Mouse (Mus musculus) cerebellum, postnatal 25 days (tissue): ENCODE measurements at regions not wholly inside any gene's neighbourhood (a gene's known extent, or its start where the extent isn't known, plus 50 kb on each side); places are given as distances from the start of the nearest gene placed in this dataset.

Experiments used
- DNase-seq, 2 experiments: peaks; one replicate each; pipeline ENCODE4 v3.0.0; 2021; ENCODE audit warnings: mixed read lengths in 2 of 2

DNA sequence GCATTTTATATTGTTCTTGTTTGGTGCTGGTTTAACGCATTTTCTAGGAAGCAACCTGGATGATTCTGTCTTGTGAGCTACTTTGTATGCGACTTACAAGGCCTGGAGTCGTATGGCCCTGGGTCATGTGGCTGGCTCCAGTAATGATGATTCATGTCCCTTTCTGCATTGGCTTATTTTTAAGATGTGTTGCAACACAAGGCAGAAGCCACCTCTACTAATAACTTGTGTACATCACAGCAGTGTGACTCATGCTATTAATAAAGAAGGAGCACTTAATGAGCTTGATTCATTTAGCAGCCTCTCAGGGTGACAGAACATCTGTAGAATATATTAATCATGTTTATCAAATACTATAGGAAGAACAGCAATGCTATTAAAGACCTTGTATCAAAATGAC lies 84.0 kb downstream of the Slc5a7 start:
- DNase-seq = no peak

DNA sequence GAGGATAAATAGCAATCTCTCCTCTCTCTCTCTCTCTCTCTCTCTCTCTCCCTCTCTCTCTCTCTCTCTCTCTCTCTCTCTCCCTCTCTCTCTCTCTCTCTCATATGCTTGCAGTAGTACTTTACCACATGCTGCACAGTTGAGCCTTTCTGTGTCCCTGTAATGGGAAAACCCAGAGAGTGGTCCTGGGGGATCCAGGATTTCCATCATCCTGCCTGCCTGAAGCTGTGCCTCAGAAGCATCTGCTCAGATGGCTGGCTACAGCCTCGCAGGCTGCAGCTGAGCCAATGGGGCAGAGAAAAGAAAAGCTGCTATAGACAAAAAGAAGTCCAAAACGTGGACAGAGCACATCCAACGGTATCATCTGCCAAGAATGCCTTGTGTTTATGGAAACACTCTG lies 97.1 kb downstream of the Slc5a7 start:
- DNase-seq = no peak

GRCm38 (mm10) chr17:54192231-54192573 lies 106.6 kb downstream of the Slc5a7 start:
- no peak for DNase-seq

DNA sequence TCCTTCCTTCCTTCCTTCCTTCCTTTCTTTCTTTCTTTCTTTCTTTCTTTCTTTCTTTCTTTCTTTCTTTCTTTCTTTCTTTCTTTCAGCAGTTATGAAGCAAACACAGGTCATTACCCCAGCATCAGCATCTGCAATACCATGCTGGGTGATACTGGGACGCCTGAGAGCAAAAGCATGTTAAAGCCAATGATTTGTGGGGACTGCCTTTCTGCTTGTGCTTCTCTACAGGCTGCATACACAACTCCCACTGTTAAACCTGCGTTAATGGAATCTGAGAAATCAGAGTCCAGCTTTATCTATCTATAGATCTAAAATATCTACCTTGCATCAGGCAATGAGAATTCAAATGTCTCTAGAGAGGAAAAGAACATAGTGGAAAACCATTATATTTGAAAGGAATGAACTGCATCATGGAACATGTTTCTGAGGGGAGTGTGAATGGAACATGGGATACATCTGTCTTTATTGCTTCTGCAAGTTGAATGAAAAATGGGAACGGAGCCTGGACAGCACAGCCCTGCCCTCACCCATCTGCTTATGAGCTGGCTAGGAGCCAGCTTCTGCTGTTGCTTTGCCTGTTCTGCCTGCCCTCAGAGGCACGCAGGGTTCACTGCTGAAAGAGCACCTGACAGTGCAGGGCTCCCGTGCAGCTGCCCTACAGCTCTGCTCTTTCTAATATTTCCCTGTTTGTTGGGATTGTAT lies 107.2 kb downstream of the Slc5a7 start:
- peak; percentile 43 to 67 for DNase-seq

DNA sequence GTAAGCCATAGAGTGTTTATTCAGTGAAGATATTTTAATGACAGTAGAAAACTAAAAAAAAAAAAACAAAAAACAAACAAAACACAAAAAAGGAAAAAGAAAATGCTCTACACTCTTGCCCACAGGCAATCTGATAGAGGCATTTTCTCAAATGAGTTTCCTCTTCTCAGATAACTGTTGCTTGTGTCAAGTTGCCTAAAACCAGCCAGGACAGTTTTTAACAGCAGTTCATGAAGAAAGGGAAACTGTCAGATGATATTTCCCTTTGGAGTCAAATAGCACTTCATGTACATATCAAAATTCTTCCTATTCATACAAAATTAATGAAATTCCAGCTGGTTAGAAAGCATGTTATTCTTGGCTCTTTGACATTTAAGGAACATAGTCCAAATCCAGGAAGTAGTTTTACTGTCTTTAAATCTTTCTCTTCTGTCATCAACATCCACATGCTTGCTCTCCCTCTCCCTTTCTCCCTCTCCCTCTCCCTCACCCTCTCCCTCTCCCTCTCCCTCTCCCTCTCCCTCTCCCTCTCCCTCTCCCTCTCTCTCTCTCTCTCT lies 109.8 kb downstream of the Slc5a7 start:
- no peak for DNase-seq

GRCm38 (mm10) chr17:54182073-54182472 lies 116.8 kb downstream of the Slc5a7 start:
- no peak for DNase-seq

- no peak for DNase-seq
Measured at GRCm38 (mm10) chr17:54180563-54180962, 118.3 kb downstream of the Slc5a7 start.

DNA sequence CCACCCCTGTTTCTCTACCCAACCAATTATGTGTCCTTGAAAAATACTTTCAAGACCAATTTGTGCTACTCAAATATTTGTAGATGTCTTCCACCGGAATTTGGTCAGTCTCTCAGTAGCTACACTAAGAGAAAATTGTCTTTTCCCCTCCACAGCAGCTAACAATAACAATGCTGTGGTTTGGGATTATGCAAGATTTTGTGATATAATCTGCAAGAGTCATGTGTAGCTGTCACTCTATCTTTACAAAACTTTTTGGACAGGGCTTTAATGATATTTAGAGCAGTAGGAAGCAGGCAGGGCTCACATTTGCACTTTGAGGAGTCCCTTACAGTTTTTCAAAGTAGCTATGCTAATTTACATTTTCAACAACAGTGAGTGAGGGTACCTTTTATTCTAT lies 128.1 kb downstream of the Slc5a7 start:
- no peak for DNase-seq

DNA sequence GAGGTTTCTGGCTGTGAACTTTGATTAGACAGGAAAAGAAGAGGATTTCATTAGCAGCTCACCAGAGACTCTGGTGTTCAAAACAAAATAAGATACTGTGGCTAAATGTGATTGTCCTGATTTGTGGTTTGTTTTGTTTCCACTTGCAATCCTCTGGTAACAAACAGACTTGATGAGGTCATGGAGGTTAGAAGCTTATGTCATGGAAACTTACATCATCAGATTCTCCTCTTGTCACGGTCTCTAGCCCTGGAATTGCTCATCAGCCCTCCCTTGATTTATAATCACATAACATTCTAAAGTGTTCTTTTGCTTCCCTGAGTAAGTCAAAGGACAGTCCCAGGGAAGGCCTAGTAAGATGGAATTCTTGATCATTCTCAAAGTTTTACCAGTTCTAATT lies 130.8 kb downstream of the Slc5a7 start:
- no peak for DNase-seq

DNA sequence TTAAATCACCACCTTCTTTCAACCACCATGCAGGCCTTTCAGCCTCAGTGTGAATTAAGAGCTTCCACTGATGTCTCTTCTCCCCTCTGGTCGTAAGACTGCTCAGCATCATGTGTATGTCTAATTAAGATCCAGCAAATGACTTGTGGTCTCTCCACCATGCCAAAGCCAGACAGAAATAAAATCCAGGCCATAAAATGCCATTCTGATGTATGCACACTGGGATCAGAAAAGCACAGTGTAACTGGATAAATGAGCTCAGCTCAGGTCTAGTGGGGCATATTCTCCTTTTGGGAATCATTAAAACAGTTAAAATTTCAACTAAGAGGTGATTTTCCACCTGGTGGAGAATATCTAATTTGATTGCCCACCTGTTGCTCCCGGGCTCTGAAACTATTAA lies 136.5 kb downstream of the Slc5a7 start:
- DNase-seq = no peak

DNA sequence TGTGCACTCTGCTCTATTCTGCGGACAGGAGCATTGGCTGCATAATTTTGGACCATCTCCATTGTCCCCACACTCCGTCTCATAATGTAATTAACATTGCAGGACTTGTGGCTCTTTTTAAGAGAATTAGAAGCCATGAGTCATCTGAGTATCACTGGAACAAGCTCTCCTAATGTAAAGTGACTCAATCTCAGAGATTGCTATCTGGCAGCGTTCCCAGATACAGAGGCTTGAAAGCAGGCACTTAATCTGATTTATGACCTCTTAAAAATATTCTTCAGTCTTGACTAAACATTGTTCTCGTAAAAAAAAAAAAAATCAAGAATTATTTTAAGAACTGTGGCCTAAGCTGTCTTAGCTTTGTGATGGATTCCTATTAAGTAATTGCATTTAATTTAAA lies 140.1 kb downstream of the Slc5a7 start:
- no peak for DNase-seq

DNA sequence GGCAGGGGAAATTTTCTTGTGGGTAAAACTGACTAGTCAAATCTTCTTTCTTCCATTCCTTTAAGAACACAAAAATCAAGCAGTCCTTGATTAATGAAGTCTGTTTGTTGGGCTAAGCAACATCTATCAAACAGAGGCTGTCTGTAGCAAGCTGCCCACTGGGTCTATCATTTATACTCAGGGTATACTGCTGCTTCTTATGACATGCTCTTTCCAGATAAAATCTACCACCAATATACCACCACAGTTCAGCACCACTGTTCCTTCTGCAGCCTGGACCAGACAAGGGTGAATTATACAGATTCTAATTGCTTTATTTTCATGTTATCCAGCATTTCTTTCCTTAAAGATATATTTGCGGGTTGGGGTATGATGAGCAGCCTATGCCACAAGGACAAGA lies 140.5 kb downstream of the Slc5a7 start:
- DNase-seq = no peak

GRCm38 (mm10) chr17:54155801-54156200 lies 143.0 kb downstream of the Slc5a7 start:
- no peak for DNase-seq

DNA sequence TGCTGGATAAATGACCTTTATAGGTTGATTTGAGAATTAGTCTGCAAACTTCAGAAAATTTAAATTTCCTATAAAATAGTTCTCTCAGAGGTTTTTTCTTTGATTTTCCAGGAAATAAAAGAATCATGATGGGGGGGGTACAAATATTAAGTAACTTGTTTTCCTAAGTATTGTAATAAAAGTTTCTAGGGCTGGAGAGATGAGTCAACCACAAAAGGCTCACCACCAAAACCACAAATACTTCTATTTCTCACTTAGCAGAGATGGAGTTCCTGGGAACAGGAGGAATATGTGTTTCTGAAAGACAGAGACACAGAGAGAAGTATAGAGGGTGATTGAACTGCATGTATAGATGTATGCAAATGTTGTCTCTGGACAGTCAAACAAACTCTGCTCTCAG lies 144.3 kb downstream of the Slc5a7 start:
- no peak for DNase-seq
